Mouse (Mus musculus) frontal cortex, adult 2 months (tissue): ENCODE measurements around the gene Cfap97. TPM values are rescaled to one million over a fixed set of nuclear protein-coding genes. Genes with fewer than 3 reads are reported as not detected.
A peak's percentile ranks its signal among the peaks of the same experiment; 100 is the strongest.
"Not testable (repeated sequence)": the region's sequence is repeated elsewhere in the genome, so short reads cannot be mapped to it uniquely, and the experiment has no call there.

ENCODE experiments used
- DNase-seq, 2 experiments: peaks; one replicate each; pipeline ENCODE4 v3.0.0; 2022; ENCODE audit warnings: low spot score in 1 of 2; ENCODE audit errors: extremely low spot score in 1 of 2
- polyA plus RNA-seq: library from polyadenylated mRNA; depleted of rRNA; stranded (reverse); fragments of >200 nt; gene quantifications from 2 replicates; pipeline ENCODE4 v1.2.3, GENCODE M21; 2012; rRNA removed

The Cfap97 gene
- polyA plus RNA-seq, 1 experiment: 16.8 TPM

DNA sequence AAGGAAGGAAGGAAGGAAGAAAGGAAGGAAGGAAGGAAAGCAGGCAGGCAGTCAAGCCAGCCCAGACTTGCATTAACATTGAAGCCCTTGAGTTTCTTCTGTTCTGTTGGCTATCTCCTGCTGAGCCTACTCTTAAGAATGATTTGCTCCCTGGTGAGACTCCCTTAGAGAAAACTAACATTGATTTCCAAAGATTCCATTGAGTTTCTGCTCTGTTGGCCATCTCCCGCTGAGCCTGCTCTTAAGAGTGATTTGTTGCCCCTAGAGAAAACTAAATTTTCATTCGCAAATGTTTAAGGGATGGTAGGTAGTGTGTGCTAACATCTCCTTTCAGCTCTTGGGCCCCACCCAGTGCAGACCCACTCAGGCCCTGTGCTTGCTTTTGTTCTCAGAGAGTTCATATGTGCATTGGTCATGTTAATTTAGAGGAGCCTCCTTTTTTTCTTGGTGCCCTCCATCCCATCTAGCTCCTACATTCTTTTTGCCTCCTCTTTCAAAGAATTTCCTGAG is 62.5 kb downstream of the Cfap97 start:
- no peak for DNase-seq

DNA sequence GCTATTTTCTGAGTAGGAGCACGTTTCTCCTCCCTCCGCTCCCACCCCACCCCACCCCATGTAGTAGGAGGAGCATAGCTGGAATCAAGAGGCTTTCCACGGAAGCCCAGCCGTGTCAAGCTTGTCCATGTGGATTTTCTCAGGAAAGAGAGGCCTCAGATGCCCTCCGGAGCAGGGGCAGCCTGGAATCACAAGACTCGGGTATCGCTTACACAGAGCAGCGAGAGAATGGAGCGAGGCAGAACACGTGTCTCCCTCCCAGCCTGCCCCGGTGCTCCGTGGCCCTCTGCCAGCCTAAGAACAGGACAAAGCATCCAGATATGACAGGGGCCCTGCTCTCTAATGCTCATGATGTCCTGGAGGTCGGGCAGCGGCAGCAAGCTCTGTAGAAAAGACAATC is 65.3 kb downstream of the Cfap97 start:
- DNase-seq: peak in 1 of 2 experiments; percentile 64

DNA sequence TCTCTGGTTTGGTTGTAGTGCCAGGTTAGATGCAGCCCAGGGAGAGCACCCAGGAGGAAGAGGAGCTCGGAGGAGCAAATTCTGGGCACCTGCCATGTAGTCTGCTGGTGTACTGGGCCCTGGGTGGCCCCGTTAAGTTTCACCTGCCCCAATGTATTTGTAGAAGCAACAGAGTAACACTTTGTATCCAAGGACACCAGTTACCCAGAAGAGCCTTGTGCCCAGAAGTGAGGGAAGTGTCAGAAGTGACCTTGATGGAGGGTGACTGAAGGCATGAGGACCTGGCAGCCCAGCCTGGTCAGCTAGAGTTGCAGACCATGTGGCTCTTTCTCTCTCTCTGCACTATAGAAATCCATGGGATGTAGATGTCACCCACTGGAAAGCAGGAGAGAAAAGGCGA is 69.0 kb downstream of the Cfap97 start:
- no peak for DNase-seq

DNA sequence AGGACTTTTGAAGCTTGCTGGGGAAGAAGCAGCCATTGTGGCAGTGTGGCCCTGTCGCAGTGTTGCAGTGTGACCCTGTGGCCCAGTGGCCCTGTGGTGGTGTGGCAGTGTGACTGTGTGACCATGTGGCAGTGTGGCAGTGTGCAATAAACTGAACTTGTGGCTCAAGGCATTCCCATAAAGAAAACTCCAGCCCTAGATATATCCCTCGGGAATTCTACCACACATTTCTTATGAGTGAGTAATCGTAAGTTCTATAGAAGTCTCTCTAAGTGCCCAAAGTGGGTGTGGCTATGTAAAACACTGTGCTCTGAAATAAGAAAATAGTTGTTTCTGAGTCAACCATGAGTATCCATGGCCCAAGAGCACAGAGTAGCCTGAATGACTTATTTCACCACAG is 73.9 kb downstream of the Cfap97 start:
- no peak for DNase-seq

DNA sequence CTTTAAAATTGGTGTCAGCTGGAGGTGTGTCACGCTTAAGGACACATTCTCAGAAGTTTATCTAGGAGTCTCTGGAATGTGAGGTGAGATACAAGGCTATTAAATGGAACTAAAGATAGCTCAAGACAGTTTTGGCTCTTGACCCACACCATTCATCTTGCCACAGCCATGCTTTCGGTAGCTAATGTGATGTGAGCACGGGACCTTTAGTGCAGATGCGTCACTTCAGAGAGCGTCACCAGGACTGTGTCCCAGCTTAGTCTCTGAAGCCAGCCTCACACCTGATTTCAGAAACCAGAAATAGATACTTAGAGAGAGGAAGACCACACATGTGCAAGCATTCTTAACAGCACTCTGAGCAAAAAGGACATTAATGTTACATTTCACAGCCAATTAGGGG is 75.1 kb downstream of the Cfap97 start:
- DNase-seq: no peak

DNA sequence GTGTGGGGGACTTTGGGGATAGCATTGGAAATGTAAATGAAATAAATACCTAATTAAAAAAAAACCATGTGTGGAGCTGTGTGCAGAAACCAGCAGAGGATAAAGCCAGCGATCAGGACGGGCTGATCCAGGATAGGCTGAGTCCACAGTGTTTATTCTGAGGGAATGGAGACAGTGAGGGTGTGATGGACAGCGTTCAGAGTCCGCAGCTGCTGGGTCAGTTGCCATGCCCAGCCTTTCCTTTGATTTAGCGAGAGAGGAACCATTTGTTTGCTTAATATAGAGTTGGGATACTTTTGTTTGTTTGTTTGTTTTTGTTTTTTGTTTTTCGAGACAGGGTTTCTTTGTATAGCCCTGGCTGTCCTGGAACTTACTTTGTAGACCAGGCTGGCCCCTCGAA is 80.4 kb downstream of the Cfap97 start:
- DNase-seq: not testable (repeated sequence)

DNA sequence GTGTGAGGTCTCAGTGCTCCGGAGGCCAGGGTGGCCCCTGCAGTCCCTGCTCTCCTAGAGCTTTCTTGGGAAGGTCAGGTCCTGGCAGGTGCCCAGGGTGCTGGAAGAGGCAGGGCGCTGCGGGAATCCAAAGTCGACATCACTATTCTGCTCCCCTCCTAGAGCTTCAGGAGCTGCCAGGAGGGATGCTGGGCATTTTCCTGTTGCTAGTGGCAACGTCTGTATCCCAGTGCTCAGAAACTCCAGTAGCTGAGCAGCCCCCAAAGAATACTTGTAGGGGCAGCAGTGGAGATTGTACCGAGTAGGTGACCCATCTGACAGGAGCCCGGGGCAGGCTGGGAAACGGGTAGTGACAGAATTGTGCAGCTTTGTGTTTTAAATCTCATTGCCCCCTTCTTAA is 81.2 kb downstream of the Cfap97 start:
- no peak for DNase-seq

DNA sequence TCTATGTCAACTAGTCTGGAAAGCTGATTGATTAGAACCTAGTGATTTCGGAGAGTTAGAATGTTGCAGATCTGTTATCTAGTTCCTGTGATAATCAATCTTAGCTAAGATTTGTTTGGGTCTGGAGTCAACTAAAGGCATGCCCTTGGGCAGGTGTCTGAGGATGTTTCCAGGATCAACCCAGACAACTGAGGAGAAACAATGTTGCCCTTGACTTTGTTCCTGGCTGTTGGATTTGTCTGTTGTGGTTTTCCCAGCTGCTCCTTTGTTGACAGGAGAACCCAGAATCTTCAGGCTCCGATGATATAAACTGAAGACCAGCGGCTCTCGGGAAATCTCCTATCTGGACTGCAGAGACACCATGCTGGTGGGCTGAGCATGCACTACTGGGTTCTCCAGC is 83.2 kb downstream of the Cfap97 start:
- no peak for DNase-seq

DNA sequence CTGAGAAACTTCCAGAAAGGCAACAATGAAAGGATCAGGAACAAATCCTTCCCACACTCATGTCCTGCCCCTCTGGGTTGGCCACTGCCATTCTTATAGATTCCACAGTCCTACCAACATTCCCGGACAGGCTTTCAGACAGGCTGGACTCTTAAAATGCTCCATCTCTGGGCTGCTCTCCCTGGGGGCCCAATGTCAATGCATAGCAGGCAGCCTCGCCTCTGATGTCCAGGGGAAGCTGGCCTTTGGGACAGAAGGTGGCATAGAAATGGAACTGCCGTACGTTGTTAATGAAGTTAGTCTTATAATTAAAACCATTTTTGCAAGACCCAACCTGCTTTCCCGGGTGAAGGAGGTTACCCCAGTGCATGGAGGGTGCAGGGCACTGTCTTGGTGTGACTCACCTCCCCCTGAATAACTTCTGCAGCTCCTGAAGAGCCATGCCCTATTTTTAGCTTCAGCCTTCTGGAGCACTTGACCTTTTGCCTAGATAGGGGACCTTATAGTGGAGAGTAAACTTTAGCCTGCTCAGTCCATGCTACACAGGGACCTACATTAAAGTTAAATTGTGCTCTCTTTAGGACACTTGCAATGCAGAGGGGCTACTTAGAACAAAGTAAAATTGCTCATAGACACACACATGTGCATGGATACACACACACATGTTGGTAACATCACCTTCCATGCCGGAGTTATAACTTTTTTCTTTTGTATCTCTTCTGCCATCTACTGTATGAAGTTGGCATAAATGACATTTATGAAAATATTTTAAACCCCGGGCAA is 85.1 kb downstream of the Cfap97 start:
- DNase-seq: no peak

DNA sequence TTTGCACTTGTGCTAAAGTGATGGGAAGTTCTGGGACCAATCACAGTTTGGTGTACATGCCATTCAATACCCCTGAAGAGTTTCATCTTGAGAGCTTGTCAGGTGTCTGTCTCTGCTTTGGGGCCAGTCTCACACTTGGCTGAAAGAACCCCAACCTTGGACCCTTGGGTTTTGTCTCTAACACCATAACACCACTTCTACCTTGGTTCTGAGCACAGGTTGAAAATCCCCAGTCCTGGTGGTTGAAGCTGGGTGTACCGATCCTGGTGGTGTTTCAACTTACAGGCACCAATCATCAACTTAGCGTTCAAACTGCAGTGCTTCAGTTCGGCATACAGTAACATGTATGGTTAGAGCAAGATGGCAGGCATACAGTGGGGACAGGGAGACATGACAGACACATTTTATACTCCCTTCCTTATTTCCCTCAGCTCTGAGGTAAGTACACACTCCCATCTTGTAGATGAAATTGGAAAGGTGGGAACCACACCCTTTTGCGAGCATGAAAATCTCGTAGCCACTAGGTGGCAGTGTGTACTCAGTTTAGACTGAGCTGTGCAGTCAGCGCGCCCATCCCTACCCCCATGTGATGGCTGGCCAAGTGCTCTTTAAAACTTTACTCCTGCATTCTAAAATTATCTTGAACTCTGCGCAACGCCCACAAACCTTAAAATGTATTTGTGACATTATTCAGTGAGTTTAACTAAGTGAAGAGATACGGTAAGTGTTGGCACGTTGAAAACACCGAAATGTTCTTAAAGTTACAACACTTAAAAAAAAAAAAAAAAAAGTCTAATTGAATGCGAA is 90.2 kb downstream of the Cfap97 start:
- peak; percentile 30 to 90 for DNase-seq

DNA sequence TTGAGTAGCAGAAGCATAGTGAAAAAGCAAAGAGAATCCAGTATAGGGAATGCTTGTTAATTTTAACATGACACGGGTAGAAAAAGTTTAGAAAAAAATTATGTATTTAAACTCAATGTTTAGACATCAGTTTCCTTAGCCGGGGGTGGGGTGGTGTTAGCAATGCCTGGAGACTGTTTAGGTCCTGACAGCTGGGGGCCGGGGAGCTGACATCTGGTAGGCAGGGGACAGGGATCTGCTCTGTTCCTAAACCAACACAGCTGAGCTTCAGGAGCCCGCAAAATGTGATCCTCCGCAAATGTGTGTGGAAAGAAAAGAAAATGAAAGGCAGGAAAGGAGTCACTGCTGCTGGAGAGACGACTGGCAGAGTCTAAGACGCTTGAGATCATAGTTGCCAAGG is 91.4 kb downstream of the Cfap97 start:
- no peak for DNase-seq

Other genes starting within 250 kb of the Cfap97 start
- 0.38 and 0.48 TPM in 2 replicates for gene Ccdc110, start 217.2 kb upstream of the Cfap97 start, polyA plus RNA-seq
- 7.8 and 8.9 TPM in 2 replicates for gene 1700029J07Rik, start 176.5 kb upstream of the Cfap97 start, polyA plus RNA-seq
- gene Ufsp2, start 176.2 kb upstream of the Cfap97 start, polyA plus RNA-seq: 65.2 and 68.2 TPM in 2 replicates
- 0.36 TPM in 2 replicates for gene Lrp2bp, start 152.5 kb upstream of the Cfap97 start, polyA plus RNA-seq
- 14.5 and 21.0 TPM in 2 replicates for gene Ankrd37, start 146.1 kb upstream of the Cfap97 start, polyA plus RNA-seq
- 26.9 and 30.1 TPM in 2 replicates for gene Snx25, start 388 bp downstream of the Cfap97 start, polyA plus RNA-seq
- gene Slc25a4, start 59.5 kb downstream of the Cfap97 start, polyA plus RNA-seq: 634 and 635 TPM in 2 replicates
- gene Helt, start 142.9 kb downstream of the Cfap97 start, polyA plus RNA-seq: 0.18 and 0.34 TPM in 2 replicates